Mouse (Mus musculus): ENCODE data around the gene Ss18l1. TPM values are rescaled to one million over a fixed set of nuclear protein-coding genes. Genes with fewer than 3 reads are reported as not detected.

Ss18l1 gene
- total and polyA plus RNA-seq, 3 experiments: 2.0 to 3.0 (median 2.1) TPM

DNA sequence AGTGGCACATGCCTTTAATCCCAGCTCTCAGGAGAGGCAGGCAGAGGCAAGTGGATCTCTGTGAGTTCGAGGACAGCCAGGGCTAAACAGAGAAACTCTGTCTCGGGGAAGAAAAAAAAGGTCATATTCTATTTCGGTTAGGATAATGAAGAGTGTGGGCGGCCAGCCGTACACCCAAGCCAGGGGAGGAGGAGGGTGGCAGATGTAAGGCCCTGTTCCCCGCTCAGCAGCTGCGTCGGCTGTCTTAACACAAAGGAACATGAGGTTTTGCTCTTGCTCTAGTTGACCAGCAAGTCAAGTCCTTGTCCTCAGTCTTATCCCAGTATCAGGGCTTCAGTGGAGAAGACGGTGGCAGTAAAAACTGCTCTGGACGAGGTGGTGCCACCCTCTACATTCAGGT is 40.8 kb downstream of the Ss18l1 start:
- Histone ChIP-seq H3K4me3 (replicated peaks in 1 of 3; ENCODE audit: low read depth in 2 of 3, low read length in 2 of 3, poor library complexity in 1 of 3) (no peak overlapping the region), H3K9me3 (replicated peaks; ENCODE audit: low read length) (peaks cover 4% of the 10 kb centered on the region), H3K79me2 (replicated peaks; ENCODE audit: control insufficient read depth, extremely low read depth, insufficient read depth, poor library complexity, severe bottlenecking) (no peaks in the 10 kb centered on the region), H3K9ac (ENCODE audit: insufficient read depth, low read depth) (no peak overlapping the region), H3K27ac (ENCODE audit: insufficient read depth, low read depth) (no peak overlapping the region), H3K4me1 (ENCODE audit: control insufficient read depth in 1 of 2, insufficient read depth in 2 of 2) (peaks cover 0 to 30% of the 10 kb centered on the region in 2 experiments; a peak in 2 of 4 replicates), H3K36me3 (replicated peaks in 1 of 2; ENCODE audit: control insufficient read depth in 1 of 2, insufficient read depth in 1 of 2, low read length in 1 of 2) (peaks cover 51 to 82% of the 10 kb centered on the region in 2 experiments), H3K27me3 (replicated peaks) (no peaks in the 10 kb centered on the region), H3K4me2 (ENCODE audit: insufficient read depth, low read depth, poor library complexity, severe bottlenecking) (no peak overlapping the region)
- TF ChIP-seq CHD2 (IDR thresholded peaks at IDR 0.05; ENCODE audit: low read length) (no peak), E2F4 (IDR thresholded peaks at IDR 0.05; ENCODE audit: insufficient replicate concordance, low read depth, low read length) (no peak), ZMIZ1 (IDR thresholded peaks at IDR 0.05; ENCODE audit: low read depth, low read length) (no peak), CHD1 (IDR thresholded peaks at IDR 0.05; ENCODE audit: low read depth, low read length) (no peak), ZKSCAN1 (IDR thresholded peaks at IDR 0.05; ENCODE audit: borderline replicate concordance, low read depth, low read length) (no peak), PAX5 (IDR thresholded peaks at IDR 0.05; ENCODE audit: low read length) (no peak), MYC (IDR thresholded peaks at IDR 0.05; ENCODE audit: low read depth, low read length) (no peak), JUN (IDR thresholded peaks at IDR 0.05; ENCODE audit: insufficient read depth, low read depth, low read length) (no peak), HCFC1 (IDR thresholded peaks at IDR 0.05; ENCODE audit: low read depth, low read length) (no peak), BHLHE40 (IDR thresholded peaks at IDR 0.05; ENCODE audit: low read depth, low read length) (no peak)
- dilution Hi-C loops (cut with MboI; ENCODE audit: extremely low pct_ligation_motif_present, extremely low pct_unique_long_range_greater_than_20kb, low sequenced_read_pairs): no loop called here
- in situ Hi-C loops (cut with MboI; ENCODE audit: low pct_ligation_motif_present, low pct_unique_long_range_greater_than_20kb, low sequenced_read_pairs): no loop called here
- peak; percentile 13 for DNase-seq (ENCODE audit: extremely low read depth)

- H3K4me2 ChIP-seq (ENCODE audit: insufficient read depth, low read depth, poor library complexity, severe bottlenecking): no peak overlapping the region
- no peak overlapping the region for H3K4me3 ChIP-seq (replicated peaks in 1 of 3; ENCODE audit: low read depth in 2 of 3, low read length in 2 of 3, poor library complexity in 1 of 3)
- H3K27me3 ChIP-seq (replicated peaks): peaks cover 2% of the 10 kb centered on the region
- H3K27ac ChIP-seq (ENCODE audit: insufficient read depth, low read depth): no peak overlapping the region
- no peak overlapping the region for H3K9ac ChIP-seq (ENCODE audit: insufficient read depth, low read depth)
- H3K9me3 ChIP-seq (replicated peaks; ENCODE audit: low read length): peaks cover 4% of the 10 kb centered on the region
- TF ChIP-seq RCOR1 (conservative IDR thresholded peaks at IDR 0.05; ENCODE audit: low read depth, low read length) (no peak), RAD21 (IDR thresholded peaks at IDR 0.05; ENCODE audit: low read depth, low read length) (no peak), USF2 (conservative IDR thresholded peaks at IDR 0.05; ENCODE audit: low read depth, low read length) (no peak), NELFE (IDR thresholded peaks at IDR 0.05; ENCODE audit: low read depth, low read length) (no peak), TBP (conservative IDR thresholded peaks at IDR 0.05; ENCODE audit: low read depth, low read length) (no peak), CHD1 (IDR thresholded peaks at IDR 0.05; ENCODE audit: low read depth, low read length) (no peak)
- H3K4me1 ChIP-seq (ENCODE audit: control insufficient read depth in 1 of 2, insufficient read depth in 2 of 2): peaks cover 0 to 32% of the 10 kb centered on the region in 2 experiments; a peak in 2 of 4 replicates
- dilution Hi-C loops (cut with MboI; ENCODE audit: extremely low pct_ligation_motif_present, extremely low pct_unique_long_range_greater_than_20kb, low sequenced_read_pairs) (no loop called here), in situ Hi-C loops (cut with MboI; ENCODE audit: low pct_ligation_motif_present, low pct_unique_long_range_greater_than_20kb, low sequenced_read_pairs) (no loop called here)
- no peak for DNase-seq (ENCODE audit: extremely low read depth)
- peaks cover 42 to 68% of the 10 kb centered on the region in 2 experiments for H3K36me3 ChIP-seq (replicated peaks in 1 of 2; ENCODE audit: control insufficient read depth in 1 of 2, insufficient read depth in 1 of 2, low read length in 1 of 2)
- no peaks in the 10 kb centered on the region for H3K79me2 ChIP-seq (replicated peaks; ENCODE audit: control insufficient read depth, extremely low read depth, insufficient read depth, poor library complexity, severe bottlenecking)
Observed at GRCm38 (mm10) chr2:180084565-180084964, 42.3 kb downstream of the Ss18l1 start.
